Mouse (Mus musculus): Measurements from ENCODE around the gene Strc.

Gene Strc

DNA sequence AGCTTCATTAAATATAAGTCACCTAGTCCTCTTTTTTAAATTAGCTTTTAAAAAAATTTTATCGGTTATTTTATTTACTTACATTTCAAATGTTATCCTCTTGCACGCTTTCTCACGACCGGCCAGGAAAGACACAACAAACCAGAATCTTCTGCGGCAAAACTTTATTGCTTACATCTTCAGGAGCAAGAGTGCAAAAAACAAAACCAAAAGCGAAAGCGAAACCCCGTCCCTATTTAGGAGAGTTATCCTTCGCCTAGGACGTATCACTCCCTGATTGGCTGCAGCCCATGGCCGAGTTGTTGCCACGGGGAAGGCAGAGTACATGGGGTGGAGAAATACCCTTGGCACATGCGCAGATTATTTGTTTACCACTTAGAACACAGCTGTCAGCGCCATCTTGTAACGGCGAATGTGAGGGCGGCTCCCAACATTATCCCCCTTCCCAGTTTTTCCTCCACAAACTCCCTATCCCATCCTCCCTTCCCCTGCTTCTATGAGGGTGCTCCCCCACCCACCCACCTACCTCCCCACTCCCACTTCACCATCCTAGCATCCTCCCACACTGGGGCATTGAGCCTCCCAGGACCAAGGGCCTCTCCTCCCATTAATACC, at the start of gene Strc:
Strc (minus strand) TSS at position 208 of the 615 bp plus-strand sequence.
- in situ Hi-C loops (cut with MboI; ENCODE audit: low sequenced_read_pairs): loop anchor here (25.0 kb wide), 1 partner anchor 200 kb away; no protein-coding TSS in a partner anchor

DNA sequence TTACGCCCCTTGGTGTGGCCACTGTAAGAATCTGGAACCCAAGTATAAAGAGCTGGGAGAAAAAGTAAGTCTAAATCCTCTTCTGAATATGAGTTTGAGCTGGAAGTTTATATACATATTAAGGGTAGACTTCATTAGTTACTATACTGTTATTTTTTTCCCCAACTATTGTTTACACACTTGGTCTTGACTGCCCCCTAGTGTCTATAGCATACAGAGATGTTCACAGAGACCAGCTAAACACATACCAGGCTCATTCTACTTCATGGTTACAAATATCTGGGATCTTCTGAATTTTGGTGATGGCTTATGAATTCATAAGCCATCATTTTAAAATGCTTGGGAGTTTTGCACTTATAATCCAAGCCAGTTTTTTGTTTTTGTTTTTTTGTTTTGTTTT, 47.9 kb upstream of the Strc start:
- in situ Hi-C loops (cut with MboI; ENCODE audit: low sequenced_read_pairs): no loop called here

DNA sequence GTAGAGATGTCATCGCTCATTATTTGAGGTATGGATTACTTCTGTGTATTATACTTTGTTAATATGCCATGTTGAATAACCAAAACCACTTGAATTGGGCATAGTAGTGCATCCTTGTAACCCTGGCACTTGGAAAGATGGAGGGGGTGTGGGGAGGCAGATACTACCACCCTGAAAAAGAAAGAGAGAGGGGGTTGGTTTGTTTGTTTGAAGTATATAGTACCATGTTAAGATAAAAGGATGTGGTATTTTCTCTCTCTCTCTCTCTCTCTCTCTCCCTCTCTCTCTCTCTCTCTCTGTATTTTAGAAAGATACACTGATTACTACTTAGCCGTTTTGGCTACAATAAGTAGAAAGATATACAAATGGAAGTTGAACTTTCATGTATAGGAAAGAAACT, 38.9 kb upstream of the Strc start:
- in situ Hi-C loops (cut with MboI; ENCODE audit: low sequenced_read_pairs): no loop called here

DNA sequence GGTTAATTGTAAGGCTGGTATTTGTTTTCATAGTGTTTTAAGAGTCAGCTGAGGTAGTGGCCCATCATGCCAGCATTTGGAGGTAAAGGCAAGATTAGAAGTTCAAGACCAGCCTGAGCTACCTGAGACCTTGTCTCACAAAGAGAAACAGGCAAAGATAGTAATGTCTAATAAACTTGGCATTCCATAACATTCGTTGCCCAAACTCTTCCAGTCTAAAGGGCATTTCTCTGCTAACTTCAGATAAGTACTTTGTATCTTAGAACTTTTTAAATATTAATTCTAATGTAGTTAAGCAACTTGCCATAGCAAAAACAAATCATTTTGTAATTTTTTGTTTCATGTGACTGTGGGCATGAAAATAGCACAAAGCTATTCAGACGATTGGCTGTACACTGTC, 36.2 kb upstream of the Strc start:
- in situ Hi-C loops (cut with MboI; ENCODE audit: low sequenced_read_pairs): no loop called here

DNA sequence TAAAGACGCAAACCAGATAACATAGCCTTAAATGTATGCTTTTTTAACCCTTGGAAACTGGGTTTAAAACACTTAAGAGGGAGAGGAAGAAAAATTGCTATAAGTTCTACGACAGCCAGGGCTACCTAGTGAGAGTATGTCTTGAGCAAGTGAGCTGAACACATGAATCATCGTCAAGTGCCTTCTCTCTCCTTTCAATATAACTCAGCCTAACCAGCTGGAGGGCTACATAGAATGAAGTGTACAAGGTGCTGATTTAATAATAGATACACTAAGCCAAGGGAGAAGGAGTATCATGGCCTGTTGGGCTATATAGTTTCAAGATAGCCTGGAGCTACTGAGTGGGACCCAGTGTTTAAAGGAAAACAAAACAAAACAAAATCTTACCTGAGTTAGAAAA, 31.5 kb upstream of the Strc start:
- in situ Hi-C loops (cut with MboI; ENCODE audit: low sequenced_read_pairs): no loop called here

DNA sequence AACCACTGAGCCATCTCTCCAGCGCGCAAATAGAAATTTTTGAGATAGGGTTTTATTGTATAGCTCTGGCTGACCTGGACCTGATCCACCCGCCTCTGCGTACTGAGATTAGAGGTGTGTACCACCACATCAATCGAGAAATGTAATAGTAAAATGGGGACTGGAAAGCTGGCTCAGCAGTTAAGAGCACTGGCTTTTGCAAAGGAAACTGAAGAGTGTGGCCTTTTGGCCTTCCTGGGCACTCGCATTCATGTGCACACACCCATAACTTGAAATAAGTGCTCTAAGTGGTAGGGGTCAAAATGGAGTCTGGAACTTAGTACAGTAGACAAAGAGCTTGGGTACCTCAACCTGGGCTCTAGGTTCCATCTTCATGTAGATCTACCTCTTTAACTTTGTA, 29.4 kb upstream of the Strc start:
- in situ Hi-C loops (cut with MboI; ENCODE audit: low sequenced_read_pairs): no loop called here

DNA sequence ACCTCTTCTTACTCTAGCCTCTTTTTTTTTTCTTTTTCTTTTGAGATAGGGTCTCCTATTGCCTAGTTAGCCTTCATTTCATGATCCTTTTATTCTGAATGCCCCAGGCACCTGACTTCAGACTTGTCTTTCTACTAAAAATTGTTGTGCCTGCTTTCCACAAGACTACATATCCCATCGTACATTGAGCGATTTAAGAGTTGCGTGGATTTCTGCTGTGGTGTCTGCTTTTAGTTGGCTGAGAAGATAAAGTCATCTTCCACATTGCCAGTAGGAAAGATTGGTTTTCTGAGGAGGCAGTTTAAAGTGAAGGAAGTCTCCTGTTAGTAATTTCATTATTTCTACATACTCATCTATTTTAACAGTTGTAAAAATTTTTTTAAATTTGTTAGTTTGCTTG, 28.6 kb upstream of the Strc start:
- in situ Hi-C loops (cut with MboI; ENCODE audit: low sequenced_read_pairs): no loop called here

DNA sequence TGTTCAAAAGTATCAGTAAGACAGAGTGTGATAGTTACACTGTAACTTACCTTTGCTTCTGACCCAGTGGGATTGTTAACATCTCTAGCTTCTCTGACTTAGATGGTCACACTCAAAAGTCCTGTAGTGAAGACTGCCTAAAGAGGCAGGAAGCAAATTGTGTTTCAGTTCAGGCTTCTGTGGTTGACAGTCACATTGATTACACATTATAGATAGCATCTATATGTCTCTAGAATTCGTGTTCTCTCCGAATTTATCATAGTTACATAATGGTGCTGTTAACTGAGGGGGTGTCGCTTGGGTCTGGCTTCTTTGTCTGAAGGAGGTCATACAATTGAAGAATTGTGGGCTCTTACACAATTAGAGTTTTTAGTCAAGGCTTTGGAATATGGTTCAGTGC, 28.1 kb upstream of the Strc start:
- in situ Hi-C loops (cut with MboI; ENCODE audit: low sequenced_read_pairs): no loop called here

DNA sequence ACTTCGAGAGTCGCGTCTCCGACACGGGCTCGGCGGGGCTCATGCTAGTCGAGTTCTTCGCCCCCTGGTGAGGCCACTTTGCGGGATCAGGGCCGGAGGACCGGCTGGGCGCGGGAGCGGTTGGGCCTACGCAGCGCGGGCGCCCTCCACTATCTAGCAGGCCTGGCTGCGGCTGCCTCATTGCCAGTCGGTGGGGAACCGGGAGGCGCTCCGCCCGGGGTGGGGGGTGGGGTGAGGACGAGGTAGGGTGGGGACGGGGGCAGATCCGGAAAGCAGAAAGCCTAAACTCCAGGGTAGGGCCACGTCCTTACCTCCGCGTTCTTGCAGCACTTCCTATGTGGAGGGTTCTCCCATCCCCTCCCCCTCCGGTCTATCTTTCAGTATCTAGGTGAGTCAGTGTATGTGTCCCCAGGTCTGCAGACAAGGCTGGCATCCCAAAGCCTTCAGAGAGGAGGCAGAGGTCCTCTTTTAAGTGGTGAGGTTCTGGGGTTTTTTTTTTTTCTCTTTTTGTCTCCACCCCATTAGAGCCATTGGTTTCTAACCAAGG, 27.2 kb upstream of the Strc start:
- in situ Hi-C loops (cut with MboI; ENCODE audit: low sequenced_read_pairs): no loop called here

DNA sequence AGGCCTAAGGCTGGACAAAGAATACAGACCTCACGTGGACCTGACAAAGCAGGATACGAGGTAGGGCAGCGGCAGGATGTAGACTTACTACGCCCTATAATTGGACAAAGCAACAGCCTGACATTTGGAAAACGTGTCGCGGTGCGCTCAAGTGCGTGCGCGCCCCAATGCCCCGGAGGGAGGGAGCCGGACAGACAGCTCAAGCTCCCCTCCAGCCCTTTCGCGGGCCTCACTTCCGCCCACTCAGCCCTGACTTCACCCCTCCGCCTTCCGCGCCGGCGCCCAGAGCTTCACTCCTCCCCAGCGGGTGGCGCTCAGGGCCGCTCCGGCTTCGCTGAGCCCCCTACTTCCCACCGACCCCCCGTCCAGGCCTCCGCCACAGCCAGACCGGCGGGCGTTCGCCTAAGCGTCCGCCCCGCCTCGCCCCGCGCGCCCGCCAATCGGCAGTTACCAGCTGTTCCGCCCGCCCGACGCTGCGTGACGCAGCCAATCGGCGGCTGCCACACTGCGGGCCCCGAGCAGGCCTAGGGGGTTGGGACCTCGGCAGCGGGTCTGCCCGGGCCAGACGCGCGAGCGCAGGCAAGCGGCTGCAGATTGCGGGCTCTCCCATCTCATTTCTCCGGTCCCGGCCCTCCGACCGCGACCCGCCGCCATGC, 26.5 kb upstream of the Strc start, which contains the start of the genes Pdia3 and Catsper2:
Pdia3 (plus strand) TSS at position 389 of the 656 bp plus-strand sequence.
Catsper2 (minus strand) TSS at position 406 of the 656 bp plus-strand sequence.
- in situ Hi-C loops (cut with MboI; ENCODE audit: low sequenced_read_pairs): no loop called here

DNA sequence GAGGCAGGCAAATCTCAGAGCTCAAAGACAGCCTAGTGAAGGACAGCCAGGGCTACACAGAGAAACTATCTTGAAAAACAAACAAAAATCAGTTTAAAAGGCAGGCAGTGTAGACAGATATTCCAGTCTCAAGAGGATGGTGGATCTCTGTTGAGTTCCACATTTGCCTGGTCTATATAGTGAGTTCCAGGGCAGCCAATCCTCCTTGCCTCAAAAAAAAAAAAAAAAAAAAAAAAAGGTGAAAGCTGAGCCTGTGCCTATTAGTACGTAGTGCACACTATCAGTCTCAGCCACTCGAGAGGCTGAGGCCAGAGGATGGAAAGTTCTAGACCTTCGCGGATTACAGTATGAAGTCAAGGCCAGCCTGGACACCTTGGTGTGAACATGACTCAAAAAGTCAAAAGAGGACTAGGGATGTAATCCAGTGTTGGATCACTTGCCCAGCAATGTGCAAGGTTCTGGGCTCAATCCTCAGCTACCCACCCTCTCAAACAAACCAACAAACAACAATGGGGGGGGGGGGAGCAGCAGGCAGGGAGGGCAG, 25.9 kb upstream of the Strc start:
- in situ Hi-C loops (cut with MboI; ENCODE audit: low sequenced_read_pairs): no loop called here

DNA sequence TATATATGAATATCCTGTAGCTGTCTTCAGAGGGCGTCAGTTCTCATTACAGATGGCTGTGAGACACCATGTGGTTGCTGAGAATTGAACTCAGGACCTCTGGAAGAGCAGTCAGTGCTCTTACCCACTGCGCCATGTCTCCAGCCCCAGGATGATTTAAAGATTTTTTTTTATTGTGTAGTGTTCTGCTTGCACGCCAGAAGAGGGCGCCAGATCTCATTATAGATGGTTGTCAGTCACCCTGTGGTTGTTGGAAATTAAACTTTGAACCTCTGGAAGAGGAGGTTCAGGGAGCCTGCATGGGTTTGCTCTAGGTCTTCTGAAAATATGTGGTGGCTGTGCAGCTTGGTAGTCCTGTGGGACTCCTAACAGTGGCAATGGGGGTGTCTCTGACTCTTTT, 21.2 kb upstream of the Strc start:
- in situ Hi-C loops (cut with MboI; ENCODE audit: low sequenced_read_pairs): no loop called here

DNA sequence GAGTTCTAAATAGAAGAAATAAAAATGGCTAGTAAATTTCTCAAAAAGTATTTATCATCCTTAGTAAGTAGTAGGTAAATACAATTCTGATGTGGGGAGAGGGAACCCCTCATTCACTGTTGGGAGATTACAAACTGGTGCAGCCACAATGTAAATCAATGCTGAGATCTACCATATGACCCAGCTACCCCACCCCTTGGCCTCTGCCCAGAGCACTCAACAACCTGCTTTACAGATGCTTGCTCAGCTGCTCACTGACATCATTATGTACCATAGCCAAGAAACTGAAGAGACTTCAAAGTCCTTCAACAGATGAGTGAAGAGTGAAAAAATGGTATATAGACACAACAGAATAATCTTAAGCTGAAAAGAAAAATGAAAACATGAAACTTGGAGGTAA, 16.3 kb upstream of the Strc start:
- in situ Hi-C loops (cut with MboI; ENCODE audit: low sequenced_read_pairs): no loop called here

DNA sequence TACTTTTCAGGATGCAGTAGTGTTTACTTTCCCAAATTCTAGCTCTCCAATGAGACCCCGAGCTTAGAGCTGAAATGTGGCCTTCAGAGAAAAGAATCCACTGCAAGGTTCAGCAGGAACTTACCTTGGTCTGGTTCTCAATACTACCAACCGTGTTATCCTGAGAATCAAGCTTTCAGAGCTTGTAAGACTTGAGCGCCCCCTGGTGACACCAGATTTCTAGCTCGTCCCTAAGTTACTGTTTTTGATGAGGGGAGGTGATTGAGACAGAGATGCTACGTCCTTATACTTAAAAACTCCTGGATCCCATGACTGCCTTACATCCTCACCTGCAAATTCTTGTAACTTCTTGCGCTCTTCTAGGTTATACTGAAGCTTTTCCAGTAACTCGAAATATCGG, 9.7 kb upstream of the Strc start:
- in situ Hi-C loops (cut with MboI; ENCODE audit: low sequenced_read_pairs): loop anchor here (25.0 kb wide), 1 partner anchor 209 kb away; no protein-coding TSS in a partner anchor

DNA sequence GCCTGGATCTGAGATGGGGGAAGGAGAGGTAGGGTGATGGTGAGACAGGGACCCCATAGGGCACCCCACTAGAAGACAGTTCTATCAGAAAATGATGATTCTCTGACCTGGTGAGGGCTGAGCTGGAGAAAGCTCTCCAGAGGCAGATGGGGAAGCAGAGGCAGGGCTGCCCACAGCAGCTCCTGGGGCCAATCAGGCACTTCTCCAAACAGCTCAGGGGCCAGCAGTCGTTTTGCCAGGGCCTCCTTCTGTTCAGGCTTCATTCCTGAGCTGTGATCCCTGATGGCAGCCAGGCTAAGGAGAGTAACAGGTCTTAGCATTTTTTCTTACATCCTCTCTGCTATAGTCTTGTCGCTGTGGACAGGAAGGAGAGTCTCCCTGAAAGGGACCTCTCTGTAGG, 12.2 kb downstream of the Strc start:
- in situ Hi-C loops (cut with MboI; ENCODE audit: low sequenced_read_pairs): loop anchor here (25.0 kb wide), 1 partner anchor 187 kb away; no protein-coding TSS in a partner anchor

DNA sequence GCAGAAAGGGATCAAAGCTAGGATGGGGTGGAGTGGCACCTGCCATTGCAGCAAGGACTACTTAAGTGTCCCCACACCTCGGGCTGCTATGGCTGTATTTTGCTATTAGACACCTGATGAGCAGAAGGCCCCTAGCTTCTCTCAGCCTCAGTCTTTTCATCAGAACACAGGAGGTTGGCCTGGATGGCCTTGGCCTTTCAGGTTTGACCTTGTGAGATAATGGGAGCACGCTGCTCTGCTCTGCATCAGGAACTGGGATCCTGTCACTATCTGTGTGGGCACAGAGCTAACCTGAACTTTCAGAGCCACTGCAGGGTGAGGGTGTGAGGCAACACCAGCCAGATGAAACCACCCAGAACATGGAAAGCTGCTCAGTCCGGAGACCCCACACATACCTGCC, 14.7 kb downstream of the Strc start:
- in situ Hi-C loops (cut with MboI; ENCODE audit: low sequenced_read_pairs): no loop called here

DNA sequence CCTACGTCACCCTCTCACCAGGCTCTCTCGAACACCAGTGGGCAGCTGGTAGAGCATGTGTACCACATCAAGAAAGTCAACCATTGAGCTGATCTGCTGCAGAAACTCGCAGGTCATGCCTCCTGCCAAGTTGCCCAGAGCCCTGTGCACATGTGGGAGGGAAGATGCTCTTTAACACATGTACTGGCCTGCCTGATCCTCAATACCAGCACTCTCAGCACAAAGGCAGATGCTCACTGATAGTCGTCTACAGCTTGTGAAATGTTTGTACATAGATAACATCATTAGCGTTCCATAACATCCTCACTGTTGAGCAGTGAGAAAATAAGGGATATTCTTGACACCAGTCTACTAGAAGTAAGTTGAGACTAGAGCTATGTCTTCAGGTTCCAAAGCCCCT, 16.0 kb downstream of the Strc start:
- in situ Hi-C loops (cut with MboI; ENCODE audit: low sequenced_read_pairs): no loop called here

DNA sequence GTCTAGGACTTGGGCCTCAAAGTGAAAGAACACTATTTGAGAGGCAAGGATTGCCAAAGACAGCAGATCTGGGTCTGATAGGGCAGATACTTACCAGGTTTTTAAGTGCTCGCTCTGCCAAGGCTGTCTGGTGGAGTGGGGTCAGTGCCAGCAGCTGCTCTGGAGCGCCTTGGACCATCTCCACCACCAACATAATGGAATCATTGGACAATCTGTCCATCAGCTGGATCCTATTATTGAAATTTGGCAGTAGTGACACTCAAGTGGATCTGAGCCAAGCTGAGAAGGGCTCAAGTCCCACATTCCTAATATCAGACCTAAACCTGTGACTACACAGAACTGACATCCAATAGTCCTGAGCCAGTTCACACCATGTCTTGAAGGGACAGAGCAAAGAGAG, 18.1 kb downstream of the Strc start:
- in situ Hi-C loops (cut with MboI; ENCODE audit: low sequenced_read_pairs): no loop called here

DNA sequence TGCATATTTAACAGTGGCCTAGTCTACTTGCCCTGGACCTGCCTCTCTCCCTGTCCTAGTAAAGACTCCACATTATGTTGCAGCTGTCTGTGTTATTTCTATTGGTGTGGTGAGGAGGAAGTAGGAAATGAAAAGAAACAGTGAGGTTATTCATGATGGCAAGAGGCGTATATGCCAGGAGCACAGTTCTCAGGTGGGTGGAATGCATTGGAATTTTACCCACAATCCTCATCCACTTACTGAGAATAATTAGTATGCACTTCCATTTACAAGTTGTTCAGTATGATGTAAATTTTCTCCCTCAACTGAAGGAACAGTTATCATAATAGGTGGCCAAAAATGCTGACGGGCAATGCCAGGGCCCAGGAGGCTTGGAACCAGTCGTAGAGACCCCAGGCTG, 23.3 kb downstream of the Strc start:
- in situ Hi-C loops (cut with MboI; ENCODE audit: low sequenced_read_pairs): no loop called here

DNA sequence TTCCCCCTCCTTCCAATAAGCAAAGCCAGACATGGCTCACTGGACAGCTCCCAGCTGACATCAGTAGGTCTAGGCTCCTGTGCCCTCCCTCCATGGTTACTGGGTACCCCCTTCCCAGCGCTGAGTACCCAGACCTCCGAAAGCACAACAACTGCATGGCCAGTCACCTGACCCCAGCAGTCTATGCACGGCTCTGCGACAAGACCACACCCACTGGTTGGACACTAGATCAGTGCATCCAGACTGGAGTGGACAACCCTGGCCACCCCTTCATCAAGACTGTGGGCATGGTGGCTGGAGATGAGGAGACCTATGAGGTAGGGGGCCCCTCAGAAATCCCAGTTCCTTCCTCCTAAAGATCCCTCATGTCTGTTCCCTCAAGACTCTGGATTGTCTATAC, 27.5 kb downstream of the Strc start:
- in situ Hi-C loops (cut with MboI; ENCODE audit: low sequenced_read_pairs): no loop called here

DNA sequence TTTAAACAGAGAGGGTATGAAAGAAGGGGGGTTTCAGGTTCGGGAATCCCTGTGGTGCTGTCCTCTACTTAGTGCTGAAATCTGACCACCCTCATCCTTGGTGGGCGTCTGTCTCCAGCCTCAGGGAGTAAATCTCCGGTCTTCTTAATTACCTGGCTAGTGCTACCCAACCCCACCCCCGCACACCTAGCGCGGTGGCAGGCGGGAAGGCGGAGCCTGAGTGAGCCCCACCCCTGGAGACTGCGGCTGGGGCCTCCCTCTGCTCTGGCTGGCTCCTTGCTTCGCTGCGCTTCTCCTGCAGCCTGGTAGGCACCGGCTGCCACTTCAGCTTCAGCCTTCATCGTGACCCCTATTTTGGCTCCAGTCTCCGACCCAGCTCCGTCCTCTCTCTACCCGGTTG, 28.6 kb downstream of the Strc start:
- in situ Hi-C loops (cut with MboI; ENCODE audit: low sequenced_read_pairs): no loop called here

DNA sequence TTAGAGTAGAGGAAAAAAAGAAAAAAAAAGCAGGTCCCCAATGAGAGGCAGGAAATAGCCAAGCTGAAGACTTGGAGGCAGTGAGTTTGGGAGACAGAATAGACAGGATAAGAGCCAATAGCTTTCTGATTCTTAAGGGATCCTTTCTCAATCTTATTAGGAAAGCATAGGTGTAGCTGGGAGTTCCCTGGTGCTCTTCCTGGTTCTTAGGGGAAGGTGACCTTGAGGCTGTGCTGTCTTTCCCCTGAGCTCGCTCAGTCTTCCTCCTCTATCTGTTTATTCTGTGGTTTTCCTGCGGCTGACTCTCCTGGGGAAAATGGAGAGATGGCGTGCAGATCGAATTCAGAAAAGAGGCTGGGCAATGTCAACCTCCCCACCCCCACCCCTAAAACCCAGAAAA, 29.0 kb downstream of the Strc start:
- in situ Hi-C loops (cut with MboI; ENCODE audit: low sequenced_read_pairs): no loop called here
